Mouse (Mus musculus) thymus, postnatal 14 days (tissue): ENCODE results near the gene Prickle1.
A peak's percentile ranks its signal among the peaks of the same experiment; 100 is the strongest.

Experiments used
- DNase-seq: peaks from one replicate; pipeline ENCODE4 v3.0.0; 2021

Prickle1 gene

DNA sequence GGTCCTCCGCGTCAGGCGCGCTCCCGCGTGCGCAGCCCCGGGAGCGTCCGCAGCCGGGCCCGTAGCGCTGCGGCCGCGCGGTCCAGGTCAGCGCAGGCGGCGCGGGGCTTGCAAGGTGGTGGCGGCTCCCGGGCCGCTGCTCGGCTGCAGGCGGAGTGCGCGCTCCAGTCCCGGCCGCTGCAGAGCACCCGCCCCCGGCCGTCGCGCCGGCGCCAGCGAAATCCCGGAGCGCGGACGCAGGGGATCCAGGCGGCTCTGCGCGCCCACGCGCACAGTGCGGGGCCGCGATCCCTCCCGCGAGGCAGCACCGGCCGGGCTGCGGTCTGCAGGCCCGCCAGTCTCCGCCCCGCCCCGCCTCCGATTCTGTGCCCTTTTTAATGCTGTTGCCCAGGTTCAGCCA, at the start of gene Prickle1:
Prickle1 (minus strand) TSS at position 146 of the 400 bp plus-strand sequence.
- peak; percentile 90 for DNase-seq

DNA sequence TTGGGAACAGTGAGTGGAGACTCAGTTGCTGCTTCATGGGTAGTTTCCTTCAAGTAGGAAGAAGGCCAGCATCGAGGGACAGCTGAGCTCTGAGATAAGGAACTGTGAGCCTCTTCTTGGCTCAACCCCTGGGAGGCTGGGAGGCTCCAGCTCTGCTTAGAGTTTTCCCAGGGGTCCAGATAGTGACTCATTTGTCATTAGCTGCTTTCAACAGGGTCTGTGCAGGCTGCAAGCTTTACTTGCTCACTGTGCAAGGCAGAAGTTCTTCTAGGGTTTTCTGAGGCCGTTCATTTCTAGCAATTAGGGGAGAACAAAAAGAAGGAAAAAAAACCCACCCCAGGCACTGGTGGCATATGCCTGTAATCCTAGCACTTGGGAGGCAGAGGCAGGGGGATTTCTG, 44.5 kb upstream of the Prickle1 start:
- no peak for DNase-seq

DNA sequence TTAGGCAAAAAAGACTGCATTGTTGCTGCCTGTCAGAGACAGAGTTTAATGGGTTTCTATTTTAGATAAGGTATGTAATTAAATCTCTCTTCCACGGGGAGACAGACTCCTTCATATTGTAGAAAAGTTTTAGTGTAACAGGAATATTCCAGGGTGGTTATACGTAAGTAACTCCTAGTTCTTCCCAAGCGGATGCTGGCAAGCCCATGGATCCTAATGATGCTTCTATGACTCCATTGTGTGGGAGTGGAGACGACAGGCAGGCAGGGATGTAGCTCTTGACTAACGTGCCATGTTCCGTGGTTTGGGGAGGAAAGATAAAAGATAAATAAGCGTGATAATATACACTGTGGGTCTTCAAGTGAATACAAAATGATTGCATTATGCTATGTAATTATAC, 41.3 kb upstream of the Prickle1 start:
- DNase-seq: no peak

DNA sequence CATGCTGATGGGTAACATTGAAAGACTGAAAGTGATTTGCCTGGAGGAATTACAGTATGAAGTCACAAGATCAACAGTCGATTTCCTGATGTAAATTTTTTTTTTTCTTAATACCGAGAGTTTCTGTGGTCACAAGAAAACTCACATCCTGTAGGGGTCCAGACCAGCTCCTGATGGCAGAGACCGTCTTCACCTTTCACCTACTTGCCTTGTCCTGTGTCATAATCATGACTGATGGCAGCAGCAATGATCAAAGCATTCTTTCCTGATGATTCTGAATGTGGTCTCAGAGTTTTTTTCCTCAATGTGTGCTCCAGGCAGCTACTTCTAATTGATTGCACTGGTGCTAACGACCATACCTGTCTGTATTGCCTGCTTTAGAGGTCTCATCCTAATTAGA, 39.9 kb upstream of the Prickle1 start:
- DNase-seq: no peak

DNA sequence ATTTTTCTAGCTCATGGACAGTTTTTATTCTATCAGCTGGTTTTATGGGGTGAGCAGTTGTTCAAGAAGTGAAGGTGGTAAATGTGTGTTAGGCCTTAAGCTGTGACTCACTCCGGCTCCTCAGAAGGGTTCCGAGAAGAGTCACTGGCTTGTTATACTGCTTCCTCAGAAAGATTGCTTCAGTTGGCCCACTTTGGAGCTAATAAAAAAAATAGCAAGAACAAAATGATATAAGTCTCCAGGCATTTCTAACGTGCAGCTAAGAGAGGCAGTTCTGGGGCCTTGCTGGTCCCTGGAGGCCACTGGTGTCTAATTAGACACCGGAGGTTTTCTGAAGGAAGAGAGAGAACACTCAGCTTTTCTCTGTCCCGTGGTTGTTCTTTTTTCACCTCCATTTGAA, 38.8 kb upstream of the Prickle1 start:
- DNase-seq: no peak

DNA sequence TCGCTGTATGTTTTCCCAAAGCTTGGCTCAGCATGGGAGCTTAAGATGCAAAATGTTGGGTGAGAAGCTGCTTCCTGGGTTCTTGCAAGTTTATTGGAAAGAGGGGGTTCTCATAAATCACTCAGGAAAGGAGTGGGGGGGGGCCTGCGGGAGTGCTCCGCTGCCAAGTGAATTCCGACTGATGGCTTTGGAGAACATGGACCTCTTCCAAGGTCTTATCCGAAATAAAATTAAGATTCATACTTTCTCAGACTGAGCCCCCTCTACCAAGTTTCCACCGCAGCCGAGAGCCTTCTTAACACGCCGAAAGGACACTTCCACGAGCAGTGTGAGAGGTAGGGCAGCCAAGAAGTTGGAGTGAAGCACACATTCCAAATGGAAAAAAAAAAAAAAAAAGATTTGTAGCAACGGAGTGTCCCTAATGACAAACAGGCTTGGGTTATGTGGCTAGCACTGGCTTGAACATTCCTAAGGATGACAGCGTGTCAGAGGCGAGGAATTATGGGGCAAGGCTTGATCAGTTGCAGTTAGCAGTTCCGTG, 34.4 kb upstream of the Prickle1 start:
- DNase-seq: no peak

DNA sequence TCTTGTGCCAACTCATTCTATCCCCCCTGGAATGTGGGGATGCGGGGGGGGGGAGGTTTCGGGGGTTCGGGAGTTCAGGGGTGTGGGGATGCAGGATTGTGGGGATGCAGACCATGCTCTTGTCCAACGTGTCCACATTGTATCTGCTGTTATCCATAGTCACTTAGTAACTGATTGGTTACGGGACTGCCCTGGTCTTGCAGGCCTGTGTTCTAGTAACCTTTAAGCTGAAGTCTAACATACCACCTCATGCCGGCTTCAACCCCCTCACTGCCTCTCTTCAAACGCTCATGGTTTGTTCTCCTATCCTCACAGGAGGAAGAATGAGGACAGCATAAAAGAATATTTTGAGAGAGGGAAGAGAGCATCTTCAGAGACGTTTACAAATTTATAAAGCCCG, 33.5 kb upstream of the Prickle1 start:
- no peak for DNase-seq

DNA sequence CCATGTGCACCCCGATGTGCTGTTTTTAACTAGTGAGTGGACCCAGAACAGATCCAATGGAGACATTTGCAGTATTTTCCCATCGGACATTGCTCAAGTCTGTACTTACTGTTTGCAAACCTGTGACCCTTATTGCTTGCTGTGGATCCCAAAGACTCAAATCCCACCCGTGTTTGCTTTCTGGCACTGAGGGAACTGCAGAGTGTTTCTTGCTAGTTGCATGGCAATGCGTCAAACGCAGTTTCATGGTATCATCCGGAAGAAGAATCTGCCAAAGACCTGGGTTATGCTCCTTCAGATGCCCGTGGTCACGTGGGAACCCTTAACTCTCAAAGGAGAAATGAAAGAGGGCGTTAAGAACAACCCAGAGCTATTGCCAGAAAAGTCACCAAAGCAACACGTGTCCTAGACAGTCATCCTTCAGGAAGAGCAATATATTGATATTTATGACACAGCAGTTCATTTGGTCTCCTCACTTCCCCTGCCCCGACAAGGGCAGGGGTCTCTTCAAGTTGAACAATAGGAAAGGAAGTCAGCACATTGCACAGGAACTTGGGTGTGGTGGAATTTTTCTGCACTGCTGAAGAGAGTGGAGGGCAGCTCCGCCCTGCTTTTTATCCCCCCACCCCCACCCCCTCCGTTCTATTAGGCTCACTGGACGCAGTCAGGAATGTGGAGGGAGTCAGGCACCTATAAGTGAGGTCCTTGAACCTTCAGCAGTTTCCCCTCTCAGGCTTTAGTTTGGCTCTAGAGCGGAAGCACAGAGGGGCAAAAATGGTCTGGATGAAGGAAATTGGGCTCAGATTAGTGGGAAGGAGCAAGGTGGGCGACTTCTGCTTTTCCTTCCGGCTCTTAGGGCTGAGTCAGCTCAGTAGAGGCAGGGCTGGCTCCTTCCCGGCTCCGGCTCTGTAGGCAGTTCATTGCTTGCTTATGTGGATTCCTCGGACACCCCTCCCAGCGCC, 32.4 kb upstream of the Prickle1 start:
- peak; percentile 7 for DNase-seq

DNA sequence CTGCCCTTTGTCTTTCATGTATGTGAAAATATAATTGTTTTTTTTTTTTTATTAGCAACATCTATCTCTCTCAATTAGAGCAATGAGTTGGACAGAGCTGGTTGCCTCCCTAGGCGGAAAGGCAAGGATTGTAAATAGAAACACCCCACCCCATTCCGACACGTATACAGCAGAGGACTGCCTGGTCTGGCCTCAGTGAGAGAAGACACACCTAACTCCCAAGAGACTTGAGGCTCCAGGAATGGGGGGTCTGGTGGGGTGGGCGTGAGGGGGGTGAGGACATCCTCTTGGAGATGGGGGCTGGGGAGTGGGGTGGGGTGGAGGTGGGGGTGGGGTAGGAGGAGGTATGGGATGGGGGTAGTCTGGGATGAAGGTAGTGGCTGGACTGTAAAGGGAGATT, 23.9 kb upstream of the Prickle1 start:
- DNase-seq: no peak

DNA sequence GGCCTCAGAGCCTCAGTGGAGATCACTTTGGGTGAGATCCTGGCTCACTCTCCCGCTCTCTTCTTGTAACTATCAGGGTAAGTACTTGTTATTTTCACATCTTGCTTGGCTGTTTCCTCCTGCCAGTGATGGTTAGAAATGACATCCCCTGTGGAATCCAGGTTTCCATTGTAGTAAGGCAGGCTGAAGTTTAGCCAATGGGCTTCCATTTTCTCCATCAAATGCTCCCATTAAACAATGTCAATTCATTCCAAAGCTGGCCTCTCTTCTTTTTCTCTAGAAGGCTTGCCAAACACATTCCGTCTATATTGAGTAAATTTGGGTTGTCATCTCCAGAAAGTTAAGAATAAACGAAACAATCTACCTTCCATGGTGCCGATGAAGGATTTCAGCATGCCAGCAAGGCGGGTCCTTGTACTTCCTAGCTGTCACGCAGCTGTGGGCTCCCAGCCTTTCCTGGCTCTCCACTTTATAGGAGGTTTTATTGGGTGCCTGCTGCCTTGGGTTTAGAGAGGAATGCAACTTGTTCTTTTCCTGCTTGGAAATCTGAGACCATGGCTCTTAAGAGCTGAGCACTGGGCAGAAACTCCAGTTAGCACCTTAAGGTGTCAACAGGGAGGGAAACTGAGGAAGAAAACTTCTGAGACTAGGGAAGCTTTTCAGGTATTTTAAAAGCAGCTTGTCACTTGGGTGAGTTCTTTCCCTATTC, 22.9 kb upstream of the Prickle1 start:
- DNase-seq: no peak

DNA sequence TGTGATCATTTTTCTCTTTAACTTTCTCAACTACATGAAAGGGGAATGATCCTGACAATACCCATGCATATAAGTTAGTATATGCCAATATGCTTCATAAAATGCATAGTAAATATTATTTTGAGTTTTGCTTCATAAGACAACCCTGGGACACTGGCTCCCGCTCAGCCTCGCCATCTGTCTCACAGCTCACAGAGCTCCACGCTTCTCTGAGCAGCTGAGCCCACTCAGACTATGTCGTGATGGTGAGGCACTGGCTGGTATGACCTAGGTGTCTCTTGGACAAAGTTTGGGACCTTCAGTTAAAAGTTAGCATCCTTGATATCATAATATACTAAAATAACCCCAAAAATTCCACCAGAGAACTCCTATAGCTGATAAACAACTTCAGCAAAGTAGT, 20.6 kb upstream of the Prickle1 start:
- DNase-seq: no peak

DNA sequence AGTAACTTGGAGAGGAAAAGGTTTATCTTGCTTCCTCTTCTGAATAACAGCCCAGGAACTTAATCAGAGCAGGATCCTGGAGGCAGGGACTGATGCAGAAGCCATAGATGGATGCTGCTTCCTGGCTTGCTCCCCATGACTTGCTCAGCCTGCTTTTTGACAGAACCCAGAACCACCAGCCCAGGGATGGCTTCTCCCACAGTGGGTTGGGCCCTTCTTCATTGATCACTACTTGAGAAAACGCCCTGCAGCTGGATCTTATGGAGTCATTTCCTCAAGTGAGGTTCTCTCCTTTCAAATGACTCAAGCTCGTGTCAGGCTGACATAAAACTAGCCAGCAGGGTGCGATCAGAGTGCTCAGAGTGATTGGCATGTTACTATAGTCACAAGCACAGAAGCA, 19.3 kb upstream of the Prickle1 start:
- no peak for DNase-seq

DNA sequence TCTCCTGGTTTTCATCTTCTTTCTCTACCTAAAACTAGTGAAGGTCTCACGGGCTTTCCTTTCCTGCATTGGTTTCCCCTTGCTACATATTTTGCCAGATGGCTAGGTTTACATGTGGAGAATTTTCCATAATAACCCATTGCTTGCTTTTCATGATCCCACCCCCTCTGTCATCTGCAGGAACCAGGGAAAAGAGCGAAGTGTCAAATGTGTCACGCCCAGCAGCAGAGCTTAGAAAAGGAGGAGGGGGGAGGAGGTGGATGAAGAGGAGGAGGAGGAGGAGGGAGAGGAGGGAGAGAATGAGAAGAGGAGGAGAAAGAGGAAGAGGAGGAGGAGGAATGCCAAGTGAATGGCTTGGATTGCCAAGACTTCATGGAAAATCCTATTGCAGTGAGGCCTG, 17.9 kb upstream of the Prickle1 start:
- no peak for DNase-seq

DNA sequence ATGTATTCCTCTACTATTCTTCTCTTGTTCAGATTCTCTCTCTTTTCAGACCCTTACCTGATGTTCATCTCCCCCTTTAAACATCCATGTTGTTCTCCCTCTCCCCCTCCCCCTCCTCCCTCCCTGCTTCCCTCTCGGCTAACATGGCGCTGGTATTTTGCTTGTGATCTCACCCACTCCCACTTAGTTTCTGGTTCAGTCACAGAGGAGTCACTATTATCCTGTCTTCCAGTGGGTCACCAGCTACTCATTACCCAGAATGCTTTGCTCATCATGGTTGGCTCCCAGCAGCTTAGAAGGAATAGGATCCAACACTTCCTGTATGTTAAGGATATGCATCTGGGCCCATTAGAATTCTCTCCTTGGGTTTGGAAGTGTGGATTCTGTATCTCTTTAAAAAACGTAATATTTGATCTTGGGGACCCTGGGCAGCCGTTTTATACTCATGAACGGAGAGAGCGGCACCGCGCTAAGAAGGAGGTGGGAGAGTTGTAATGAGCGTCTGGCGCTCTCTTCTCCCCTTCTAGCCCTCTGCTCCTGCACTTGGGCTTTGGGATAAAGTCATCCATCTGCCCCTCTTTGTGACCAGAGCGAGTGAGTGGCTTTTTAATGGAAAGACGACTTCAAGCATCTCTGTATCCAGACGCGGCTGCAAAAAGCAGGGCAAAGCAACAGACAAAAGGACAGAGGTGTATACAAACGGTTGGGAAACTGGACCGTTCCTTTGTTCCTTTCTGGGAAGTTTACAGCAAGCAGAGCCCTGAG, 16.0 kb upstream of the Prickle1 start:
- no peak for DNase-seq

DNA sequence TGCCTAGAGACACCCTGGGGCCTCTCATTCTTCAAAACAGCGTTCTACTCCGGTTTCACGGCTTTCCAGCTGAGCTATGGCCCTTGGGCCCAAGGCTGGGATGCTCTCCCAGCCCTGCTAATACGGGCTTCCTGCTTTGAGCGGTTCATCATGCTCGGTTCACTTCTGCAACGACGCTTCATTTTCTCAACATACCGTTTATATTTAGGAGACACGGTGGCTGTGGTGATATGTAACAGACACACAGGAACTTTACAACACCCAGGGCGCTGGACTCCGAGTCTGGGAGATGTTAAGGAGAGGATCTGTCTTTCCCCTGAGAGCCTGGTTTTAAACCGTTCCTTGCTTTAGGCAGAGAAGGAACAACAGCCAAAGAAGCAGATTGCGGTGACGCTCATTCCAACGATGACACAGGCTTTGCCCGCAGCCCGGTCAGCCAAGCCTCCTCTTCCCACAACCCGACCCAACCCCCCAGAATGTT, 15.1 kb upstream of the Prickle1 start:
- no peak for DNase-seq

DNA sequence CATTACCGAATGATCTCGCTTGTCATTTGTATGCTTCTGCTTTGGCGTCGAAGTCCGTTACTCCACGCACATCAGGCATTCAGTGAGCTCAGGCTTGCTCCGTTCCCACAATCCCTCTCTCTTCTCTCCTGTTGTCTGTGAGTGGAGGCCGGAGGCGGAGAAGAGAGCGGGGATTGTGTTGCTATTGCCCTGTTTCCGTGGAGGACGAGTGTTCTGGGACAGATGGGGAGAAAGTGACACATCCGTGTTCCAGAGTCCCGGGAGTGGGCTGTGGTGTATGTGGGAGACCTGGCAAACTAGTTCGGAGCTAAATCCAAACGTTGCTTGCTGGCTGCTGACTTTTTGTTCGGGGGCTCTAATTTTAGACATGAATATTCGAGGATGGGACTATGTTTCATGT, 14.6 kb upstream of the Prickle1 start:
- no peak for DNase-seq

DNA sequence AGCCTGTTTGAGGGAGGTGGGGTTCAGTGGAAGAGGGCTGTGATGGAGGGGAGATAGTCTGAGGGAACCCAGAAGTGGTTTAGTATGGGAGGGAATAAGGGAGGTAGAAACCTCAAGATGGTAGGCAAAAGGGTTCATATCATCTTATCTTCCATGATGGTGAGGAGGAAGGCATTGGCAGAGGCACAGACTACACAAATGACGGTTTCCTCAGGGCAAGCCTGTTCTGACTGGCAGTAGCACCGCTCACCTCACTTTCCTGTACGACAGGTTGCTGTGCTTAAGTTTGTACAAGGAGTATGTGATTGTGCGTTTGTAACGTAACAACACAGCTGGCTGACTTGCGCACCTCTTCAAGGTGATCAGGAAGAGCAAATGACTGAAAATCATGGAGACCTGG, 7.2 kb upstream of the Prickle1 start:
- DNase-seq: no peak

DNA sequence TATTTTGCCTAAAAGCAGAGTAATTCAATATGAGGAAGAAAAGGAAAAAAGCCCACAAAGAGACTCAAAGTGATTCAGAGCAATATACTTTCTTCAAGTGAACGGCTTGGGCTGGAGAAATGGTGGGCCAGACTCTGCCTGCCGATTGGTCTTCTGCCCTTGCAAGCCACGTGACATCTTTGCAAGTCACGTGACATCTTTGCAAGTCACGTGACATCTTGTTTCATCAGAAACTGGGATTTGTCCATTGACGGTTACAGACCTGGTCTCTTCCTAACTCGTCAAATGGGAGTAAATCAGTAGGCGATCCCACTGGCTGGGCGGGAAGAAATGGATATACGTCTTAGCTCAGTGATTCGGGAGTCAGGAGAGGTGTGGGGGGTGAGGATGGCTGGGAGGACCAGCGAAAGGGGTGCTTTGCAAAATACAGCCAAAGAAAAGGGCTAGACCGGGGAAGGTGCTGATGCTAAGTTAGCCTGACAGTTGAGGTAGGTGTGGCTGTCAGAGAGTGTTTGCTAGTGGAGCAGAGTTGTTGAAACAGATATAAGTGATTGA, 5.8 kb upstream of the Prickle1 start:
- DNase-seq: no peak

DNA sequence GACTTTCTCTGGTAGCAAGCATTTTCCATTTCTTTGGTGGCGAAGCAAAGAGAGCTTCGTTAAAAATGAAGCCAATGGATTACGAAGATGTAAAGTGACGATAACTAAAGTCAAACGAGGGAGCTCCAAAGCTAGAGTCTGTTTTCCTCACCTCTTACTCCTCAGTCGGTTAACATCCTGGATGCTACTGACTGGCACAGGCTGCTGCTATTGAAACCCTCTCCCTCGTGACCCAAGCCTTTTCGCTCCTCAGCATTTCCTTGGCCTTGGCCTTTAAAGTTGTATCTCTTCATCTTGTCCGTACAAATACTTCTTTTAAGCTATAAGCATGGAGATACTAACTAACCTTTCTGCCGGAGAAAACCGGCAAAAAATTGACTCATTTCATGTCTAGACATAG, 1.3 kb upstream of the Prickle1 start:
- no peak for DNase-seq

DNA sequence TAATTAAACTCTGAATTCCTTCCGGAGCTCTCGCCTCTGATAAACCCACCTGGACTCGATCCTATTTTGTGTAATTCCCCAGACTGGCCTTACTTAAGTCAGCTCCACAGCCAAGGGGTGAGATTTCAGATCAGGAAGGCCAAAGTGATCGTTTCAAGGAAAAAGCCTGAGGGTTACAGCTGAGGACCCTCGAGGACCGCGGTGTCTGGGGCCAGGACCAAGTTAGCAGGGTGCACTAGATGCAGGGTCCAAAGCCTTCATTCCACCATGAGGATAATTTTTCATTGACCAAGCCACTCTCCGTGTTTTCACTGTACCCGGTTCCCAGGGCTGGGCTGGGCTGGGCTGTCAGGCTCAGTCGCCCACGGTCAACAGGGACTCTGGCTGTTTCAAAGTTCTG, 594 bp upstream of the Prickle1 start:
- DNase-seq: peak; percentile 65

DNA sequence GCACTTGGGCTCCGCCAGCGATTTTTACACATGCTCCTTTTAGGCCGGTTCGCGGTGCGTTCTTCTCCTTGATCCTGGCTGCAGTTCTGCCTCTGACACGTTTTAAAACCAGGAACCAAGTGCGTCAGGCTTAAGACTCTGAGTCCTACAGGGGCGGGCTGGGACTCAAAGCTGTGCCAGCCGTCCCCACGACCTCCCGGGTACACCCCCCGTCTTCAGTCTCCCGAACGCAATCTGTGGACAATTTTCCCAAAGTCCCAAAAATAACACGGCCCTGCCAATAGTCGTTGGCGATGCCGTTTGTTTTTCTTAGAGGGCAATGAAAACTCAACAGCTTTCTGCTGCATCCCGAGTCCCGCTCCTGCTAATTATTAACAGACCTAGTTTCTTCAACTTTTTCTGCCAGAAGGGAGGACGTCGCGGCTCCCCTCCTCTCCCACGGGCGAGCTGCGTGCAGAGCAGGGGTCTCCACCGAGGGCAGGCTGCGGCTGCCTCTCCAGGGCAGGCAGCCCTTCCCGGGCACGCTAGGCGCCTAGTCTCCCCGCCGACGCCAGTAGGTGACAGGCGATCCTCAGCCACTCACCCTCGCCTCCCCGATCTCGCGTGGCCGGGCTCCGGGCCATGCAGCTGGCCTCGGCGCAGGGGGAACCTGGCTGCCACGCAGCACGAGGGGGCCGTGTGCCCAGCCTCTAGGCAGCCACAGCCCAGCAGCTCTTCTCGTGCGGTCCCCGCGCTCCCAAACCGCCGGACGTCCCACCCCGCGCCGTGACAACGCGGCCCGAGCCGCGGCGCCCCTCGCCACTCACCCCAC, 598 bp downstream of the Prickle1 start:
- DNase-seq: peak; percentile 61
